Mouse (Mus musculus): ENCODE results near the gene Btbd35f20. TPM values are rescaled to one million over a fixed set of nuclear protein-coding genes. Genes with fewer than 3 reads are reported as not detected.

Gene Btbd35f20
- total RNA-seq (2023) = not detected

GRCm38 (mm10) chrX:4291145-4291544, at the start of gene Btbd35f20:
Gene Btbd35f20 (minus strand): TSS chrX:4291245.

Other genes starting within 250 kb of the Btbd35f20 start
- not detected for gene Btbd35f28, start 94.7 kb downstream of the Btbd35f20 start, total RNA-seq (2023)
- not detected for gene Btbd35f17, start 79.4 kb upstream of the Btbd35f20 start, total RNA-seq (2023)